10 mouse cellular contexts compared by ENCODE assay signal in genomic region chr1:185969231-185969630, GRCm38 (mm10).
DNase-seq lines count a peak whose midpoint lies in the region; TF ChIP-seq lines count a peak whose summit lies in the region.
"Had no signal": no experiment of that assay in that cellular context is flagged by ENCODE, and none has a peak within 500 bp of the region (broad histone marks: within the 10 kb centered on the region; RNA-seq: fewer than 3 reads in every experiment).

No protein-coding gene starts in this region.

- 36% methylated on average over 2 of the region's 2 CpGs for WGBS in lung, adult 2 months

- intact Hi-C loops in heart, postnatal 25 days (cut with DNase I) = no loop called here

- TF ChIP-seq CTCF in brain, embryonic 14.5 days (IDR thresholded peaks at IDR 0.05; ENCODE audit: borderline replicate concordance, extremely low read depth, insufficient read depth, insufficient read length) = no peak
- TF ChIP-seq CTCF in lung, adult 2 months (IDR thresholded peaks at IDR 0.05; ENCODE audit: insufficient read depth, low read length) = no peak

- no peaks in the 10 kb centered on the region; the same call in 1 of the 2 replicates for H3K4me1 ChIP-seq in lung, adult 2 months (ENCODE audit: control insufficient read depth, insufficient read depth, low read length)
- H3K4me1 ChIP-seq: neural tube, embryonic 13.5 days had no signal

- no peak overlapping the region for H3K4me3 ChIP-seq in lung, adult 2 months (replicated peaks; ENCODE audit: extremely low read depth, low read depth, low read length)
- H3K4me3 ChIP-seq: limb, embryonic 12.5 days; neural tube, embryonic 13.5 days had no signal

- no peak for TF ChIP-seq POLR2A in brain, embryonic 14.5 days (IDR thresholded peaks at IDR 0.05; ENCODE audit: borderline replicate concordance, extremely low read depth, insufficient read depth, insufficient read length, poor library complexity, severe bottlenecking)
- TF ChIP-seq POLR2A in lung, adult 2 months (IDR thresholded peaks at IDR 0.05; ENCODE audit: borderline replicate concordance, extremely low read depth, low read depth, low read length) = no peak

- DNase-seq in cerebellum, postnatal 10 days = peak; percentile 81 to 89
- DNase-seq in cerebellum, adult 9-10 months = no peak
- DNase-seq in brain, embryonic 14.5 days (ENCODE audit: low read depth) = peak; percentile 40
- DNase-seq in heart, postnatal 25 days (ENCODE audit: low spot score) = peak; percentile 17
- peak; percentile 16 for DNase-seq in lung, adult 2 months
- DNase-seq in liver = no peak
- no peak for DNase-seq in spleen, adult 12 weeks (ENCODE audit: low spot score)
- no peak for DNase-seq in frontal cortex, postnatal 10 days (ENCODE audit: low spot score in 2 of 2)

Comparison
In these comparisons a context has a peak if more than half of its experiments do, and no peak if none do; other contexts are left out.
1. DNase-seq: peak in cerebellum, postnatal 10 days (2 of 2), brain, embryonic 14.5 days (single experiment), heart, postnatal 25 days (single experiment) and lung, adult 2 months (single experiment); none in cerebellum, adult 9-10 months (single experiment), liver (single experiment), spleen, adult 12 weeks (single experiment) and frontal cortex, postnatal 10 days (0 of 2).